Mouse (Mus musculus): ENCODE results near the gene Med13l. TPM values are rescaled to one million over a fixed set of nuclear protein-coding genes. Genes with fewer than 3 reads are reported as not detected.

Med13l gene
- polyA plus RNA-seq, 1 experiment from 2014 or later: 14.9 TPM

DNA sequence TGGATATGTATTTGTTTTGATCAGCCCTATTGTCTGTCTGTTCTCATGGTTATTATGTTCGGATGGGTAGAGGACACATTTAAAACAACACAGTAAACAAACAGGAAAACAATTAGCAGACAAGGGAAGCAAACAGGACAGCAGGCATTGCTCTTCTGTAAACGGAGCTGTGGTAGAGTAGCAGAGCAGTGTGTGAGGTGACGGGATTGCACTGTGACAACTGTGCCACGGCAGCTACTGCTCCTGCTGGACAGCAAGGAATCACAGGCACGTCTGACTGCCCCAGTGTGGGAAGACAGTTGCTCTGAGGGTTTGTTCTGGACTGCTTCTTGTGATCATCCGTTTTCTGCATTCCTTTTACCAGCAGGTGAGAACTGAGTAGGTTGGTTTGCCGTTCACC, 94.9 kb downstream of the Med13l start:
- Histone ChIP-seq H3K36me3 (ENCODE audit: control insufficient read depth, insufficient read depth, low read length) (no peaks in the 10 kb centered on the region), H3K9me3 (ENCODE audit: control insufficient read depth, low read length) (no peaks in the 10 kb centered on the region), H3K4me1 (replicated peaks; ENCODE audit: control insufficient read depth, insufficient read depth, low read length) (peaks cover 51% of the 10 kb centered on the region), H3K4me3 (ENCODE audit: low read depth, low read length) (no peak overlapping the region), H3K4me2 (ENCODE audit: low read length) (no peak overlapping the region), H3K27ac (ENCODE audit: low read depth) (no peak overlapping the region), H3K9ac (ENCODE audit: low read length) (no peak overlapping the region), H3K27me3 (replicated peaks; ENCODE audit: control insufficient read depth, insufficient read depth, low read length) (no peaks in the 10 kb centered on the region)
- no peak for DNase-seq (ENCODE audit: low spot score)
- no peak for ATAC-seq (replicated peaks; ENCODE audit: low FRiP score, low TSS enrichment, low read depth)
- WGBS: 61% methylated on average over 7 of the region's 7 CpGs

DNA sequence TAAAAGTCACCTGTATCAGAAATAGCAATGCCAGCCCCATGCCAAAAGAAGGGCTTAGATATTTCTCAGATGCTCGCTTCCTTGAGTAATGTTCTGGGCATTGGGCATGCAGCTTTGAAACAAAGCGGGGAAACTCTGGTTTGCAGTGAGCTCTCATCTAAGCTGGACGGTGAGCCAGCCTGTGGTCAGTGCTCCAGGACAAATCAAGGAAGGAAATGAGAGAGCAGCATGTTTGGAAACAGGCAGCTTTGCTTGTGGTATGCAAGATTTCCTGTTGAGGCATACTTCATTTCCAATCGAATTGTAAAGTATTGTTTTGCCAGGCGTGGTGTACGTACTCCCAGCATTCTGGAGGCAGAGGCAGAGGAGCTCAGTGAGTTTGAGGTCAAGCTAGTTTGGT, 95.5 kb downstream of the Med13l start:
- no peak overlapping the region for H3K27ac ChIP-seq (ENCODE audit: low read depth)
- H3K9ac ChIP-seq (ENCODE audit: low read length): no peak overlapping the region
- H3K9me3 ChIP-seq (ENCODE audit: control insufficient read depth, low read length): no peaks in the 10 kb centered on the region
- ATAC-seq (replicated peaks; ENCODE audit: low FRiP score, low TSS enrichment, low read depth) (no peak), DNase-seq (ENCODE audit: low spot score) (no peak)
- H3K36me3 ChIP-seq (ENCODE audit: control insufficient read depth, insufficient read depth, low read length): no peaks in the 10 kb centered on the region
- WGBS: 55% methylated on average over 6 of the region's 6 CpGs
- H3K4me2 ChIP-seq (ENCODE audit: low read length): no peak overlapping the region
- no peaks in the 10 kb centered on the region for H3K27me3 ChIP-seq (replicated peaks; ENCODE audit: control insufficient read depth, insufficient read depth, low read length)
- peaks cover 45% of the 10 kb centered on the region for H3K4me1 ChIP-seq (replicated peaks; ENCODE audit: control insufficient read depth, insufficient read depth, low read length)
- no peak overlapping the region for H3K4me3 ChIP-seq (ENCODE audit: low read depth, low read length)

DNA sequence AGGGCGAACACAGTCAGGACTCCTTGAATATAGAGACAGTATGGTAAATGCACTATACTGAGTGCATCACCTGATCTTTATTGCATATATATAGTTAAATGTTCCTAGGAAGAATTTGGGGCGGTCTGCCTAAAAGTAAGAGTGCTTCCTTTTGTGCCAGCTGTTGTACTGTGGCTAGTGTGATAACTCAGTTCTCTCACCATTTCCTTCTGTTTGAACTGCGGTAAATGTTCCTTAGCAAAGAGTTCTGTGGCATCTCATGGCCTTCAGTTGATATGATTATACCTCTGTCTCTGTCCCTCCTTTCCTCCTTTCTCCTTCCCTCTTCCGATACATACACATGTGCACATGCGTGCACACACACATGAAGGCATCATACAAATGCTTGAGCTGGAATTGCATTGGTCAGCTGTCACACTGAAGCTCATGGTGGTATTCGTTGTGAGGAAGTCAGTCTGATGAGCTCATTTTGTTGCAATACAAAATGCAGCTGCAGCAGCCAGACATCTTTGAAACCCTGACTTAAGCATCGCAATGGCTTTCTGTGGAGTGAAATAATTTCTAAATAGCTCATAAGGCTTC, 97.9 kb downstream of the Med13l start:
- Histone ChIP-seq H3K4me3 (ENCODE audit: low read depth, low read length) (no peak overlapping the region), H3K27me3 (replicated peaks; ENCODE audit: control insufficient read depth, insufficient read depth, low read length) (no peaks in the 10 kb centered on the region), H3K27ac (ENCODE audit: low read depth) (no peak overlapping the region), H3K9ac (ENCODE audit: low read length) (no peak overlapping the region), H3K9me3 (ENCODE audit: control insufficient read depth, low read length) (no peaks in the 10 kb centered on the region), H3K36me3 (ENCODE audit: control insufficient read depth, insufficient read depth, low read length) (no peaks in the 10 kb centered on the region), H3K4me2 (ENCODE audit: low read length) (no peak overlapping the region), H3K4me1 (replicated peaks; ENCODE audit: control insufficient read depth, insufficient read depth, low read length) (peaks cover 38% of the 10 kb centered on the region)
- ATAC-seq (replicated peaks; ENCODE audit: low FRiP score, low TSS enrichment, low read depth) (no peak), DNase-seq (ENCODE audit: low spot score) (no peak)
- WGBS: 84% methylated on average over 7 of the region's 7 CpGs

GRCm38 (mm10) chr5:118659713-118660112, 99.2 kb downstream of the Med13l start:
- no peak overlapping the region for H3K4me3 ChIP-seq (ENCODE audit: low read depth, low read length)
- H3K4me2 ChIP-seq (ENCODE audit: low read length): no peak overlapping the region
- 76% methylated on average over 2 of the region's 2 CpGs for WGBS
- H3K27ac ChIP-seq (ENCODE audit: low read depth): no peak overlapping the region
- peaks cover 40% of the 10 kb centered on the region for H3K4me1 ChIP-seq (replicated peaks; ENCODE audit: control insufficient read depth, insufficient read depth, low read length)
- ATAC-seq (replicated peaks; ENCODE audit: low FRiP score, low TSS enrichment, low read depth) (no peak), DNase-seq (ENCODE audit: low spot score) (no peak)
- H3K36me3 ChIP-seq (ENCODE audit: control insufficient read depth, insufficient read depth, low read length): no peaks in the 10 kb centered on the region
- no peaks in the 10 kb centered on the region for H3K9me3 ChIP-seq (ENCODE audit: control insufficient read depth, low read length)
- no peaks in the 10 kb centered on the region for H3K27me3 ChIP-seq (replicated peaks; ENCODE audit: control insufficient read depth, insufficient read depth, low read length)
- H3K9ac ChIP-seq (ENCODE audit: low read length): no peak overlapping the region

DNA sequence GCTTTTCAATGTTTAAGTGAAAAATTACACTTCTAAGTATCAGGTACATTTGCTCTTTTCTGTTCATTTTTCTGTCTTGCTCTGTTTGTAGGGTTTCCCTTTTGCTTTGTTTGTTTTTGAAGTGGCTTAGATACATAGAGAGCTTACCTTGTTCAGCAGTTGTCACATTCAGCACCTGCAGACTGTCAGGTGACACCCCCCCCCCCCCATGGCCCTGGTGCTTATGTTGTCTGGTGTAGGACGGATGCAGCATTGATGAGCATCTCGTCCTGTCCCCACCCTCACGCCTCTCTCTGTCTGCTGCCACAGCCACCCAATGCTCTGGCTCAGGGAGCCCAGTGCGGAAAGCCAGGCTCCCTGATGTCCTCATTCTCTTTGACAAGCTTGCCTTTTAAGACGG, 101.3 kb downstream of the Med13l start:
- no peak for DNase-seq (ENCODE audit: low spot score)
- H3K36me3 ChIP-seq (ENCODE audit: control insufficient read depth, insufficient read depth, low read length): no peaks in the 10 kb centered on the region
- no peaks in the 10 kb centered on the region for H3K9me3 ChIP-seq (ENCODE audit: control insufficient read depth, low read length)
- no peak overlapping the region for H3K27ac ChIP-seq (ENCODE audit: low read depth)
- H3K4me2 ChIP-seq (ENCODE audit: low read length): no peak overlapping the region
- no peaks in the 10 kb centered on the region for H3K27me3 ChIP-seq (replicated peaks; ENCODE audit: control insufficient read depth, insufficient read depth, low read length)
- ATAC-seq (replicated peaks; ENCODE audit: low FRiP score, low TSS enrichment, low read depth): no peak
- H3K4me3 ChIP-seq (ENCODE audit: low read depth, low read length): no peak overlapping the region
- 77% methylated on average over 5 of the region's 5 CpGs for WGBS
- H3K9ac ChIP-seq (ENCODE audit: low read length): no peak overlapping the region
- peaks cover 40% of the 10 kb centered on the region for H3K4me1 ChIP-seq (replicated peaks; ENCODE audit: control insufficient read depth, insufficient read depth, low read length)

- Histone ChIP-seq H3K4me1 (replicated peaks; ENCODE audit: control insufficient read depth, insufficient read depth, low read length) (peaks cover 32% of the 10 kb centered on the region), H3K4me2 (ENCODE audit: low read length) (no peak overlapping the region), H3K36me3 (ENCODE audit: control insufficient read depth, insufficient read depth, low read length) (no peaks in the 10 kb centered on the region), H3K9ac (ENCODE audit: low read length) (no peak overlapping the region), H3K27me3 (replicated peaks; ENCODE audit: control insufficient read depth, insufficient read depth, low read length) (no peaks in the 10 kb centered on the region), H3K9me3 (ENCODE audit: control insufficient read depth, low read length) (no peaks in the 10 kb centered on the region), H3K27ac (ENCODE audit: low read depth) (no peak overlapping the region), H3K4me3 (ENCODE audit: low read depth, low read length) (no peak overlapping the region)
- WGBS: 43% methylated on average over 6 of the region's 6 CpGs
- no peak for DNase-seq (ENCODE audit: low spot score)
- ATAC-seq (replicated peaks; ENCODE audit: low FRiP score, low TSS enrichment, low read depth): no peak
Measured at GRCm38 (mm10) chr5:118663999-118664398, 103.5 kb downstream of the Med13l start.

GRCm38 (mm10) chr5:118665023-118665422, 104.5 kb downstream of the Med13l start:
- Histone ChIP-seq H3K9ac (ENCODE audit: low read length) (no peak overlapping the region), H3K36me3 (ENCODE audit: control insufficient read depth, insufficient read depth, low read length) (no peaks in the 10 kb centered on the region), H3K4me2 (ENCODE audit: low read length) (no peak overlapping the region), H3K4me3 (ENCODE audit: low read depth, low read length) (no peak overlapping the region), H3K27me3 (replicated peaks; ENCODE audit: control insufficient read depth, insufficient read depth, low read length) (no peaks in the 10 kb centered on the region), H3K9me3 (ENCODE audit: control insufficient read depth, low read length) (no peaks in the 10 kb centered on the region), H3K4me1 (replicated peaks; ENCODE audit: control insufficient read depth, insufficient read depth, low read length) (peaks cover 28% of the 10 kb centered on the region), H3K27ac (ENCODE audit: low read depth) (no peak overlapping the region)
- no peak for ATAC-seq (replicated peaks; ENCODE audit: low FRiP score, low TSS enrichment, low read depth)
- no peak for DNase-seq (ENCODE audit: low spot score)
- 68% methylated on average over 8 of the region's 8 CpGs for WGBS

DNA sequence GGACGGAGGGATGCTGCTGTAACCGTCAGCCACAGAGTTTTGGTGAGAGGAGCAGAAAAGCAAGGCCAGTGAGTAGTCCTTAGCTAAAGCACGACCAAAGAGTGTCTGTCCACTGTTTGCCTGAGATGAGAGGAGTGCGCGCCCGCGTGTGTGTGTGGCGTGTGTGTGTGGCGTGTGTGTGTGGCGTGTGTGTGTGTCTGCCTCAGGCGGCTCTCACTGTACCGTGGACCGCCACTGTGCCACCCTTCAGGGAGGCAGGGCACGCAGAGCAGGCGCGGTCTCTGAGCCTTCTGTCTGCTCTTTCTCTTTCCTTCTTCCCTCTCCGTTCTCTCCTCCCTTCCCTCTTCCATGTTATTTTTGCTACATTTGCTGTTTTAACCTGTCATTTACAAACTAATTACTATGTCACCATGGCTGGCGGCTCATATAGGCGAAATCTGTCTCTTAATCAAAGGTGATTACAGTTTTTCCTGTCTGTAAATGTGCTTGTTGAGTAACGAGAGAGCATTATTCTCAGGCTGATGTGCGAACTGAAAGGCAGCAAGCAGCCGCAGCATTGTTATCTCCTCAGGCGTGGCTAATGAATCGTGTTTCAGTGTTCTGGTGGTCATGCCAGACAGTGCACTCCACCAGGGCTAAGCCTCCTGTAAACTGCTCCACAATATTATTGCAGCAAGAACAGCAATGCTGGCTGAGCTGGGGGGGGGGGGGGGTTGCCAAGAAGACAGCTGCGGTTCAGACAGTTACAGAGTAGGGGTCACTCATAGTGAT, 106.1 kb downstream of the Med13l start:
- H3K36me3 ChIP-seq (ENCODE audit: control insufficient read depth, insufficient read depth, low read length): no peaks in the 10 kb centered on the region
- no peak for ATAC-seq (replicated peaks; ENCODE audit: low FRiP score, low TSS enrichment, low read depth)

DNA sequence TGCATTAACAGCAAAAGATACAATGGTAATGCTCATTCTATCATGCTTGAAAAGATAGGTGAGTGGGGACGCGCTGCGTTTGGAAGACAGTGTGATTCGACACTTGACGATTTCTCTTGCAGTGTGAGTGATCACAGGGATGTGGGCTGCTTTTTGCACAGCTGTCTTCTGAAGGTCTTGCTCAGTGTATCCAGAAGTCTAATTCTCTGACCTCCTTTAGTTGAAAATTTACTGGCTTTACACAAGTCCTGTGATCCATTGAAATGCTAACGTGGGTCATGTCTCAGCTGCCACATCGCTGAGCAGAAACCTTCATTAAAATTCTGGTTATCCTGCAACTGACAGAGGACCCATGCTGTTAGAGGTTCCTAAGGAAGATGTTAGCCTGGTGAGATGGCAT, 107.4 kb downstream of the Med13l start:
- H3K9me3 ChIP-seq (ENCODE audit: control insufficient read depth, low read length): no peaks in the 10 kb centered on the region
- no peak overlapping the region for H3K4me3 ChIP-seq (ENCODE audit: low read depth, low read length)
- WGBS: 50% methylated on average over 7 of the region's 7 CpGs
- DNase-seq (ENCODE audit: low spot score): no peak
- peaks cover 35% of the 10 kb centered on the region for H3K4me1 ChIP-seq (replicated peaks; ENCODE audit: control insufficient read depth, insufficient read depth, low read length)
- H3K36me3 ChIP-seq (ENCODE audit: control insufficient read depth, insufficient read depth, low read length): no peaks in the 10 kb centered on the region
- ATAC-seq (replicated peaks; ENCODE audit: low FRiP score, low TSS enrichment, low read depth): no peak
- H3K27me3 ChIP-seq (replicated peaks; ENCODE audit: control insufficient read depth, insufficient read depth, low read length): no peaks in the 10 kb centered on the region
- no peak overlapping the region for H3K9ac ChIP-seq (ENCODE audit: low read length)
- H3K4me2 ChIP-seq (ENCODE audit: low read length): no peak overlapping the region
- no peak overlapping the region for H3K27ac ChIP-seq (ENCODE audit: low read depth)

More for the DNA sequence above, 106.1 kb downstream of the Med13l start:
- Histone ChIP-seq H3K9ac (ENCODE audit: low read length) (no peak overlapping the region), H3K27me3 (replicated peaks; ENCODE audit: control insufficient read depth, insufficient read depth, low read length) (no peaks in the 10 kb centered on the region), H3K4me3 (ENCODE audit: low read depth, low read length) (no peak overlapping the region), H3K4me2 (ENCODE audit: low read length) (no peak overlapping the region), H3K9me3 (ENCODE audit: control insufficient read depth, low read length) (no peaks in the 10 kb centered on the region), H3K4me1 (replicated peaks; ENCODE audit: control insufficient read depth, insufficient read depth, low read length) (peaks cover 29% of the 10 kb centered on the region), H3K27ac (ENCODE audit: low read depth) (no peak overlapping the region)
- 50% methylated on average over 25 of the region's 25 CpGs for WGBS
- DNase-seq (ENCODE audit: low spot score): no peak
